Mouse (Mus musculus) cortical plate, adult 2 months (tissue): Measurements from ENCODE around the gene Fars2. TPM values are rescaled to one million over a fixed set of nuclear protein-coding genes. Genes with fewer than 3 reads are reported as not detected.
"Not testable (repeated sequence)": the region's sequence is repeated elsewhere in the genome, so short reads cannot be mapped to it uniquely, and the experiment has no call there.

Experiments used
- H3K27ac ChIP-seq: fragments of 200-500 bp; 2 replicates; pipeline ENCODE4 v1.5.1; 2012; ENCODE audit warnings: low read length, control low read depth, inconsistent platforms; ENCODE audit not compliant: insufficient read depth
- H3K4me1 ChIP-seq: fragments of 200-500 bp; 2 replicates; pipeline ENCODE4 v1.6.1; 2011; ENCODE audit warnings: low read length; ENCODE audit not compliant: control insufficient read depth, insufficient read depth
- H3K4me3 ChIP-seq: fragments of 200-500 bp; 2 replicates; pipeline ENCODE4 v1.5.1; 2011; ENCODE audit warnings: mild to moderate bottlenecking, low read length, control low read depth; ENCODE audit not compliant: insufficient read depth
- CTCF ChIP-seq: fragments of 200-500 bp; IDR thresholded peaks from 2 replicates; pipeline ENCODE4 v1.5.1; 2011; ENCODE audit warnings: mild to moderate bottlenecking, control low read depth, low read length; ENCODE audit not compliant: insufficient read depth; ENCODE audit errors: extremely low read depth
- POLR2A ChIP-seq: fragments of 200-500 bp; IDR thresholded peaks from 2 replicates; pipeline ENCODE4 v1.6.1; 2011; ENCODE audit warnings: mild to moderate bottlenecking, low read length, control low read depth; ENCODE audit not compliant: insufficient read depth; ENCODE audit errors: extremely low read depth
- polyA plus RNA-seq: library from polyadenylated mRNA; depleted of rRNA; stranded (reverse); fragments of >200 nt; gene quantifications from 2 replicates; pipeline ENCODE4 v1.2.3, GENCODE M21; 2012

Fars2 gene
- polyA plus RNA-seq, 1 experiment = 33.1 TPM

DNA sequence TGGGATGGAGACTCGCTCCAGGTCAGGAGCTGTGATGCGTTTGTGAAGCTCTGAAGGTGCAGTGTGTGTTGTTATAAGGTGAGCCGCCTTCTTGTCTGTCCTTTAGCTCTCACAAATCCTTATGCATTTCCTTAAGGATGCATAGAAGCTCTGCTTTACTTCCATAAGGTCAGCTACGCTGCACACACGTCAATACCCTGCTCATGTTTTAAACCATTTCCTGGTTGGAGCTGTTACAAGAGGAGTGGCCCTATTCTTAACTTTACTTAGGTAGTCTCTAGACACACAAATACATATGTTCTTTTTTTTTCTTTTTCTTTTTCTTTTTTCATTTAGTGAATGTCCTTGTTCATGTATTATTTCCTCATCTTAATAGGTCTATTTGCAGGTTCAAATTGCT, 22.5 kb downstream of the Fars2 start:
- Histone ChIP-seq H3K4me3 (no peak overlapping the region), H3K27ac (no peak overlapping the region), H3K4me1 (no peaks in the 10 kb centered on the region; the same call in 1 of the 2 replicates)
- TF ChIP-seq POLR2A = no peak
- no peak for TF ChIP-seq CTCF

DNA sequence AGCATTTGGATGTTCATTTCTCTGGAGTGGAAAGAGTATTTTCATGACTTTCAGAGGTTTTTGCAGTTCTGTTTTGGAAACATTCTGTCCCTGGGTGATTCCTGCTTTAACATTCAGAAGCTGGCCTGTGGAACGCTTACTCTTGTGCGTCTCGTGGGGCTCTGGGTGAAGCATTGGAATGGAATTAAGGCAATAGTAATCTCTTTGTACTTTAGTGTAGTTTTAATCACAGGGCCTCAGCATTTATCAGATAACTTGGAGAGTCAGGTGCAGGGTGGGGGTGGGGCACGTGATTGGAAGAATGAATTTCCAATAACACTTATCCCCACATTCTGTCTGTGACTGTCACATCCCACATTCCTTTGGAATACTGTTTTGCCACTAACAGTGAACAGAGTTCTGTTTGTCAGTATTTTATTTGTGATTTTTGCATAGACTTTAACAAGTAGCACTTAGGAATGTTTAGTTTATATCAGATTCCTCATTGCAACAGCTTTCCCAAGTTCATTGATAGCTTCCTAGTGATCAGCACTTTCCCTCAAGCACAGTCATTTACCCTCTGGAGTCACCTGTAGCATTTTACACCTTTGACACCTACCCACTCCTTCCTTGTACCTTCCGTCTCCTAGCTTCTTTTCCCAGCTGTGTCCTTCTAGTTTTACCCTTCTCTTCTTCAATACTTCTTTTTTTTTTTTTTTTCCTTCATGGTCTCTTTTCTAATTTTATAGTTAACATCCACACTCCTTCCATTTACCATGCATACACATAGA, 23.2 kb downstream of the Fars2 start:
- TF ChIP-seq CTCF (no peak), POLR2A (no peak)
- Histone ChIP-seq H3K27ac (no peak overlapping the region), H3K4me1 (no peaks in the 10 kb centered on the region; the same call in 1 of the 2 replicates), H3K4me3 (no peak overlapping the region)

- Histone ChIP-seq H3K4me3 (no peak overlapping the region), H3K27ac (no peak overlapping the region), H3K4me1 (no peaks in the 10 kb centered on the region; the same call in 1 of the 2 replicates)
- TF ChIP-seq POLR2A = no peak
- no peak for TF ChIP-seq CTCF
These were observed 28.4 kb downstream of the Fars2 start for GRCm38 (mm10) chr13:36145601-36146000.

DNA sequence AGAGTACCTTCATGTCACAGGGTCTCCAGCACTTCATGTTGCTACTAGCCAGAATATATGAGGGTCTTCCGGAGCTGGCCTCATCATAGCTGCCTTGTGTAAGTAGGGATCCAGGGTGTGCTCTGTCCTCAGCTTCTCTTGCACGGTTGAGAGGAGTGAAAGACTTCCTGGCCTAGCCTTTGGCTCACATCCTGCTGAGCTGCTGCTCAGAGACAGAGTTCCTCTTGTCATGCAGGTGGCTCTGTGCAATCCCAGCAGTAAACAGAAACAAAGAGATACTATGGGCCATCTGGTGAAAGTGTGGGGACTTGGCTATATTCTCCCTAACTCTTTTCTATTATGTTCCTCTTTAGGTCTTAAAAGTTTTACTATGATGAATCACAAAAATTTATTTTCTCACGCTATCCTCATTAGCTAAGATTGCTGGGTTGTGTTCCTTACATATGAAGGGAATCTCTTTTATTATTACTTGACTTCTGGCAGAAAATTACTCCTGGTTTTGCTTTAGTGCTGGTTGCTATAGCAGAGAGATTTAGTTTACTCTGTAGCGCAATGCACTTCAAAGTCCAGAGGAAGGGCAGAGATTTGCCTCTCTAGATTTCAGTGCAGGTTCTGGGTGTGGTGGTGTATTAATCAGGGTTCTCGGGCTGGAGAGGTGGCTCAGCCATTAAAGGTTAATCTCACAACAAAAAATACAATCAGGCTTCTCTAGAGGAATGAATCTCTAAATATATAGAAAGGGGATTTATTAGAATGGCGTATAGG, 32.1 kb downstream of the Fars2 start:
- no peak overlapping the region for H3K27ac ChIP-seq
- H3K4me1 ChIP-seq = 0 out of 2 replicates have a peak, but pooled peaks cover 2% of the 10 kb centered on the region
- no peak overlapping the region for H3K4me3 ChIP-seq
- no peak for TF ChIP-seq CTCF
- no peak for TF ChIP-seq POLR2A

GRCm38 (mm10) chr13:36150272-36150671, 33.1 kb downstream of the Fars2 start:
- Histone ChIP-seq H3K27ac (no peak overlapping the region), H3K4me1 (0 out of 2 replicates have a peak, but pooled peaks cover 2% of the 10 kb centered on the region), H3K4me3 (no peak overlapping the region)
- TF ChIP-seq POLR2A = no peak
- no peak for TF ChIP-seq CTCF

- Histone ChIP-seq H3K4me3 (no peak overlapping the region), H3K4me1 (0 out of 2 replicates have a peak, but pooled peaks cover 2% of the 10 kb centered on the region), H3K27ac (no peak overlapping the region)
- no peak for TF ChIP-seq CTCF
- TF ChIP-seq POLR2A = no peak
These were observed 35.7 kb downstream of the Fars2 start for GRCm38 (mm10) chr13:36152728-36153498.

DNA sequence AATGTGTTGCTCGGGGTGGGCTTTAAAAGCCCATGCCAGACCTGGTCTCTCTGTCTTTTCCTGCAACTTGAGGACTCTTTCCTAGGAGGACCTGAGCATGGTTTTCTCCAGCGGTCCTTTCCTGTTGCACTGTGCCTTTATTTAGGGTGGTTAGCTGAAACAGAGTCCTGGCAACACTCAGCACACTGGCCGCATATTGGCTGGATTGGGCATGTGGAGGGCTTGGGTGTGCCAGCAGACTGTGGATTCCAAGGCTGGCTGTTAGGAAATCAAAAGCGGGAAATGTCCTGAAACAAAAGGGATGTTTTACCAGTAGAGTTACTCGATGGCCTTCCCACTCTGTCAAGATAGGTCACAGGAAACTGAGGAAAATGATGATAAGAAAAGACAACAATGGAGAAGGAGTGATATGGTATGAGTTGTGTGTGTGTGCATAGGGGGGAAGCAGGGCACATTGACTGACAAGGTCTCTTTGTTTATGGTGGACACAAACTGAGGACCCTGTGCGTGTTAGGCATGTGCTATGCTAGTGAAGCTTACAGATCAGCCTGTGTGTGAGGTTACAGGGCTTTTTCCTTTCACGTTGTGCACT, 39.2 kb downstream of the Fars2 start:
- H3K4me3 ChIP-seq = no peak overlapping the region
- H3K4me1 ChIP-seq = no peaks in the 10 kb centered on the region
- no peak for TF ChIP-seq CTCF
- no peak for TF ChIP-seq POLR2A
- H3K27ac ChIP-seq = no peak overlapping the region

DNA sequence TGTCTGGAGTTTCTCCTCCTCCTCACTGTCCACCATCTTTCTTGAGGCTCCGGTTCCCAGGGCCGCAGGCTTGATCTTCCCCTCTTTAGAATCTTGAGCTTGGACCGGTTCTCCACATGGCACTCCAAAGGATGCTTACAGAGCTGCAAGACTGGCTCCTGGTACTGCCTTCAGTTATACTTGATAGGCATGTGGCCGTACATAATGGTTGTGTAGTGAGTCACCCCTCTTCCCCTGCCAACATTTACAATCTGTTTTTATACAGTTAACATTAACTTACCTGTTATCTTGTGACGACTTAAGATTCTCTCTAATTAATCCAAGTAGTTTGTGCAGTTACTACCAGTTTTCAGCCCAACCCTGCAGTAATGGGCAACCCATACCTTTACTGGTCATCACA, 46.2 kb downstream of the Fars2 start:
- TF ChIP-seq POLR2A (no peak), CTCF (no peak)
- no peaks in the 10 kb centered on the region for H3K4me1 ChIP-seq
- H3K27ac ChIP-seq = no peak overlapping the region
- H3K4me3 ChIP-seq = no peak overlapping the region

DNA sequence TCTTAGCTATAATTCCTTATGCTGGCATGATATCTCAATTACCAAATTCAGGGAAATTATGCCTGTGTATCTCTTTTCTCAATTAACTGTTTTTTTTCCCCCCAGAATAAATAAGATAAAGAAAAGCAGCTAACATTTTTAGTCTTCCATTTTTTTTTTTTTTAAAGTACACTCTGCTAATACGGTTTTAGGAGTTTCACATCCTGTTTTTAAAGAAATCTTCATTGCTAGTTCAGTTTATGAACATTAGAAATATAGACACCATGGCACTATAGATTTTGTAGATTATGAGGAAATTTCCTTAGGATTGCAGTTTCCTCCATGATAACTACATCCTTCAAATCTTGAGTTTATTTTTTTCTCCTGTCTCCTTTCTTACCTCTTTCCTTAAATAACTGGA, 46.7 kb downstream of the Fars2 start:
- H3K4me1 ChIP-seq = no peaks in the 10 kb centered on the region
- H3K4me3 ChIP-seq = no peak overlapping the region
- no peak for TF ChIP-seq CTCF
- no peak for TF ChIP-seq POLR2A
- no peak overlapping the region for H3K27ac ChIP-seq

- not testable (repeated sequence) for H3K4me3 ChIP-seq, H3K4me1 ChIP-seq, H3K27ac ChIP-seq
These were observed 55.8 kb downstream of the Fars2 start for GRCm38 (mm10) chr13:36172981-36173380.
